Mouse (Mus musculus): Measurements from ENCODE around the gene Mettl14. TPM values are rescaled to one million over a fixed set of nuclear protein-coding genes. Genes with fewer than 3 reads are reported as not detected.
"Not testable (repeated sequence)": the region's sequence is repeated elsewhere in the genome, so short reads cannot be mapped to it uniquely, and the experiment has no call there.

Gene Mettl14
- polyA plus RNA-seq, 1 experiment from 2014 or later: 24.6 TPM

DNA sequence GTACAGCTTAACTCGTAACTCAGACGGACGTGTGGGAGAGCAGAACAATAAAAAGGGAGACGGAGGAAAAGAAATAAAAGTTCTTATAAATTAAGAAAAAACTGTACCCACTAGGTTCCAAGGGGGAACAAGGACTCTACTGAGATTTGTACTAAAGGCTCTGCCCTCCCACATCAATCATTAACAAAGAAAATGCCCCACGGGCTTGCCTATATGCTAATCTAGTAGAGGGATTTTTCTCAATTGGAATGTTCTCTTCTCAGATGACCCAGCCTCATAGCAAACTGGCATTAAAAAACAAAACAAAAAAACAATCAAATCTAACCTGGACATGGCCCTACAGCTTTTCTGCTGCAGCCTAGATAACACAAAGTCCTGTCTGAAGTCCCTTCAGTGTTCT lies 9.7 kb upstream of the Mettl14 start:
- H3K9me3 ChIP-seq: no peaks in the 10 kb centered on the region
- H3K27me3 ChIP-seq: no peaks in the 10 kb centered on the region
- no peak for ATAC-seq (ENCODE audit: insufficient number of reproducible peaks, low FRiP score, low TSS enrichment, low read depth)
- no peak overlapping the region for H3K27ac ChIP-seq
- no peak overlapping the region for H3K9ac ChIP-seq
- WGBS: 51% methylated on average over 5 of the region's 5 CpGs
- H3K4me1 ChIP-seq: no peaks in the 10 kb centered on the region
- no peak overlapping the region for H3K4me2 ChIP-seq
- no peak overlapping the region for H3K4me3 ChIP-seq
- H3K36me3 ChIP-seq: no peaks in the 10 kb centered on the region

- ATAC-seq (ENCODE audit: insufficient number of reproducible peaks, low FRiP score, low TSS enrichment, low read depth): no peak
- WGBS: 76% methylated on average over 4 of the region's 4 CpGs
- no peaks in the 10 kb centered on the region for H3K4me1 ChIP-seq
- H3K9ac ChIP-seq: no peak overlapping the region
- no peak overlapping the region for H3K27ac ChIP-seq
- H3K4me3 ChIP-seq: no peak overlapping the region
- no peaks in the 10 kb centered on the region for H3K9me3 ChIP-seq
- no peaks in the 10 kb centered on the region for H3K36me3 ChIP-seq
- peaks cover 4% of the 10 kb centered on the region; the same call in 1 of the 2 replicates for H3K27me3 ChIP-seq
- H3K4me2 ChIP-seq: no peak overlapping the region
Observed at GRCm38 (mm10) chr3:123391180-123391579, 5.3 kb upstream of the Mettl14 start.

DNA sequence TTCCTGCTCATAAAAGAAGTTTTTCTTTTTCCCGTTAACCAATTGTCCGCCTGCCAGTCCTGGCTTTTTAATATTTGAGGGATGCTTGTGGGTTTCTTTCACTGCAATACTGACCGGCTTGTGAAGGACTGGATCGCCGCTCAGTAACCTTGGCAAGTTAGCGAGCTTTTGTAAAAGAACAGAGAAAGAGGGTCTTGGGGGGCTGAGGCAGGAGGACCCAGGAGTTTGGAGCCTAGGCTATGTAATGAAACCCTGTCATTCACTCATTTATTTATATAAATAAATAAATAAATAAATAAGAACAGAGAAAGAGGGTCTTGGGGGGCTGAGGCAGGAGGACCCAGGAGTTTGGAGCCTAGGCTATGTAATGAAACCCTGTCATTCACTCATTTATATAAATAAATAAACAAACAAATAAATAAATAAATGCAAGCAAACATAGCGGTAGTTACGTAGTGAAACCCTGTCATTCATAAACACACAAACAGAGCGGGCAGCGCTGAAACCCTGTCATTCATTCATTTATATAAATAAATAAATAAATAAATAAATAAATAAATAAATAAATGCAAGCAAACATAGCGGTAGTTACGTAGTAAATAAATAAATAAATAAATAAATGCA lies 361 bp upstream of the Mettl14 start:
- H3K4me3 ChIP-seq: peak overlapping the region; percentile 79
- WGBS: 20% methylated on average over 12 of the region's 12 CpGs
- H3K4me1 ChIP-seq; H3K27me3 ChIP-seq; ATAC-seq (ENCODE audit: insufficient number of reproducible peaks, low FRiP score, low TSS enrichment, low read depth); H3K36me3 ChIP-seq; H3K9me3 ChIP-seq: not testable (repeated sequence)
- peak overlapping the region; percentile 33; the same call in 1 of the 2 replicates for H3K9ac ChIP-seq
- H3K4me2 ChIP-seq: peak overlapping the region; percentile 55
- peak overlapping the region; percentile 92 for H3K27ac ChIP-seq

- WGBS: 10% methylated on average over 6 of the region's 6 CpGs
- ATAC-seq (ENCODE audit: insufficient number of reproducible peaks, low FRiP score, low TSS enrichment, low read depth): no peak
- no peaks in the 10 kb centered on the region for H3K9me3 ChIP-seq
- H3K27ac ChIP-seq: peak overlapping the region; percentile 92
- peaks cover 5% of the 10 kb centered on the region; the same call in 1 of the 2 replicates for H3K4me1 ChIP-seq
- peak overlapping the region; percentile 50 for H3K9ac ChIP-seq
- peaks cover 4% of the 10 kb centered on the region; the same call in 1 of the 2 replicates for H3K27me3 ChIP-seq
- H3K36me3 ChIP-seq: peaks cover 7% of the 10 kb centered on the region
- peak overlapping the region; percentile 79 for H3K4me3 ChIP-seq
- H3K4me2 ChIP-seq: peak overlapping the region; percentile 57
Observed at GRCm38 (mm10) chr3:123385118-123385485, 806 bp downstream of the Mettl14 start.

- peaks cover 5% of the 10 kb centered on the region; the same call in 1 of the 2 replicates for H3K4me1 ChIP-seq
- no peak for ATAC-seq (ENCODE audit: insufficient number of reproducible peaks, low FRiP score, low TSS enrichment, low read depth)
- H3K9ac ChIP-seq: no peak overlapping the region
Observed at GRCm38 (mm10) chr3:123384435-123384834, 1.5 kb downstream of the Mettl14 start.

DNA sequence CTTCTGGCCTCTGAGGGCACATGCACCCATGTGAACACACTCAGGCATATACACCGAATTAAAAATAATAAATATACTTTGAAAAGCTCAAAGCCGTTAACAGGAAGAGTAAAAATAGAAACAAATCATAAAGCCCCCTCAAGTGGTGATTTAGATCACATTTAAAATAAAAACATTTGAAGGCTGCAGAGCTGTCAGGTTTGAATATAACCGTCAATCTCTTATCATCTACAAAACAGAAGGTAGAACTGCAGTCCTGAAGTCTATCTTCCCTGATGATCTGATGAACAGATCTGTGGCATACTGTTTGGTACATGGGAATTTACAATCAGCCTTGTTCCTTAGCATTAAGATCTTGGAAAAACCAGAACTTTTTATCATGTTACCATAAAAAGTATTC lies 9.3 kb downstream of the Mettl14 start:
- Histone ChIP-seq H3K4me3 (no peak overlapping the region), H3K27me3 (no peaks in the 10 kb centered on the region), H3K9me3 (no peaks in the 10 kb centered on the region), H3K9ac (no peak overlapping the region), H3K36me3 (peaks cover 31% of the 10 kb centered on the region), H3K4me2 (no peak overlapping the region), H3K27ac (no peak overlapping the region), H3K4me1 (peaks cover 3% of the 10 kb centered on the region; the same call in 1 of the 2 replicates)
- 97% methylated on average over 3 of the region's 3 CpGs for WGBS
- no peak for ATAC-seq (ENCODE audit: insufficient number of reproducible peaks, low FRiP score, low TSS enrichment, low read depth)

More at GRCm38 (mm10) chr3:123384435-123384834, 1.5 kb downstream of the Mettl14 start:
- peaks cover 4% of the 10 kb centered on the region; the same call in 1 of the 2 replicates for H3K27me3 ChIP-seq
- peaks cover 11% of the 10 kb centered on the region for H3K36me3 ChIP-seq
- H3K4me2 ChIP-seq: 0 out of 2 replicates have a peak overlapping the region, but pooled peaks have one; percentile 57
- H3K4me3 ChIP-seq: no peak overlapping the region
- no peaks in the 10 kb centered on the region for H3K9me3 ChIP-seq
- H3K27ac ChIP-seq: no peak overlapping the region
- 90% methylated on average over 7 of the region's 7 CpGs for WGBS

GRCm38 (mm10) chr3:123371766-123372535 lies 14.0 kb downstream of the Mettl14 start:
- ATAC-seq (ENCODE audit: insufficient number of reproducible peaks, low FRiP score, low TSS enrichment, low read depth): no peak
- H3K4me2 ChIP-seq: no peak overlapping the region
- H3K4me3 ChIP-seq: no peak overlapping the region
- H3K4me1 ChIP-seq: peaks cover 3% of the 10 kb centered on the region; the same call in 1 of the 2 replicates
- H3K27ac ChIP-seq: no peak overlapping the region
- H3K9ac ChIP-seq: no peak overlapping the region
- H3K27me3 ChIP-seq: no peaks in the 10 kb centered on the region
- WGBS: 32% methylated on average over 11 of the region's 11 CpGs
- no peaks in the 10 kb centered on the region for H3K9me3 ChIP-seq
- H3K36me3 ChIP-seq: peaks cover 37% of the 10 kb centered on the region

GRCm38 (mm10) chr3:123370927-123371326 lies 15.0 kb downstream of the Mettl14 start:
- Histone ChIP-seq H3K4me2 (no peak overlapping the region), H3K27me3 (no peaks in the 10 kb centered on the region), H3K36me3 (peaks cover 45% of the 10 kb centered on the region), H3K4me3 (no peak overlapping the region), H3K9me3 (no peaks in the 10 kb centered on the region), H3K27ac (no peak overlapping the region), H3K4me1 (peaks cover 3% of the 10 kb centered on the region; the same call in 1 of the 2 replicates), H3K9ac (no peak overlapping the region)
- WGBS: 94% methylated on average over 5 of the region's 5 CpGs
- no peak for ATAC-seq (ENCODE audit: insufficient number of reproducible peaks, low FRiP score, low TSS enrichment, low read depth)

DNA sequence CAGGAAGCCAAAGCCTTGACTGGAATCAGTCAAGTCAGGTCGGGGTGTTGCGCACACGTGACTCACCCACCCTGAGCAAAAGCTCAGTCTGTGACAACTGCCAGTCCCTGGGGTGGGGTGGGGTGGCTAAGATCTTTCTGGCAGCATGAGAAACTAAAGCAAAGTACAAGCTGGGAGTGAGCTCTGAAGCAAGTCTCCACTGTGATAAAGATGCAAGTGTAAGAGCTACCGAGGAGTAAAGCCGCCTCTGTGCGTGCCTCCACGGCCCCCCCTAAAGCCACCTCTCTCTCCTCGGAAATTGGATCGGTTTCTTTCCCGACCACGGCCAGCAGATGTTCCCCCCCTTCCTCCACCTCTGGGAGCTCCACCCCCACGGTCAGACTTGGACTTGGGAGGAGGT lies 16.7 kb downstream of the Mettl14 start:
- Histone ChIP-seq H3K27ac (no peak overlapping the region), H3K9ac (no peak overlapping the region), H3K27me3 (no peaks in the 10 kb centered on the region), H3K4me1 (peaks cover 3% of the 10 kb centered on the region; the same call in 1 of the 2 replicates), H3K4me3 (no peak overlapping the region), H3K4me2 (no peak overlapping the region), H3K36me3 (peaks cover 45% of the 10 kb centered on the region), H3K9me3 (no peaks in the 10 kb centered on the region)
- no peak for ATAC-seq (ENCODE audit: insufficient number of reproducible peaks, low FRiP score, low TSS enrichment, low read depth)
- WGBS: 71% methylated on average over 12 of the region's 12 CpGs

GRCm38 (mm10) chr3:123366820-123367219 lies 19.1 kb downstream of the Mettl14 start:
- H3K9ac ChIP-seq; H3K27me3 ChIP-seq; H3K4me2 ChIP-seq; H3K4me3 ChIP-seq; H3K9me3 ChIP-seq; H3K27ac ChIP-seq; H3K4me1 ChIP-seq; ATAC-seq (ENCODE audit: insufficient number of reproducible peaks, low FRiP score, low TSS enrichment, low read depth): not testable (repeated sequence)
- 85% methylated on average over 2 of the region's 2 CpGs for WGBS
- peaks cover 64% of the 10 kb centered on the region for H3K36me3 ChIP-seq

DNA sequence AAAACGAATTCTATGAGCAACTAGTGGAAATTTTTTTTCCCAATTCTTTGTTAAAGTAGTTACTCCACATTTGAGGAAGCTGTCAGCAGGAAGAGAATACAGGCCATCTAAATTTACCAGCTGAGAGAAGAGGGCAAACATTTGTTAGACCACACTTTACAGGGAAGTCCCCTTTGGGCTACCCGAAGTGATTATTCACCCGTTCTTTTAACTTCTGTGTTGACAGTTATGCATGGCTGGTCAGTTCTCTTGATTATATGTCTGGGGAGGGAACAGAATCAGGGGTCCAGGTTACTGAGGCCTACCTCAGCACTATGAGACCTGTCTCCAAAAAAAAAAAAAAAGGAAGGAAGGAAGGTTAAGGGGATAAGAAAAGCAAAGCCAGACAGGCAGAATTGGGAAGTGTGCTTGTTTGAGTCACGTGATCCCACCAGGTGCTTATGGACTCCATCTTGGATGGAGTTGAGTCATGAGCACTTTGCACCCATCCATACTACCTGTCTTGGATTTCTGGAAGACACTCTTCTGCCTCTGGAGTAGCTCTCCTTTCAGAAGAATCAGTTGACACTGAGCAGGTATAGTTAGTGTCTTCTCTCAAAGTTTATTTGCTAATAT lies 29.4 kb downstream of the Mettl14 start:
- Histone ChIP-seq H3K4me2 (no peak overlapping the region), H3K4me1 (no peaks in the 10 kb centered on the region), H3K36me3 (peaks cover 82% of the 10 kb centered on the region), H3K4me3 (no peak overlapping the region), H3K9me3 (no peaks in the 10 kb centered on the region), H3K27ac (no peak overlapping the region), H3K27me3 (no peaks in the 10 kb centered on the region), H3K9ac (no peak overlapping the region)
- no peak for ATAC-seq (ENCODE audit: insufficient number of reproducible peaks, low FRiP score, low TSS enrichment, low read depth)
- WGBS: 78% methylated on average over 4 of the region's 4 CpGs

- Histone ChIP-seq H3K27ac (no peak overlapping the region), H3K4me2 (no peak overlapping the region), H3K36me3 (peaks cover 84% of the 10 kb centered on the region), H3K27me3 (no peaks in the 10 kb centered on the region), H3K9me3 (no peaks in the 10 kb centered on the region), H3K4me3 (no peak overlapping the region), H3K4me1 (no peaks in the 10 kb centered on the region), H3K9ac (no peak overlapping the region)
- no peak for ATAC-seq (ENCODE audit: insufficient number of reproducible peaks, low FRiP score, low TSS enrichment, low read depth)
- 86% methylated on average over 9 of the region's 9 CpGs for WGBS
Observed at GRCm38 (mm10) chr3:123354388-123354787, 31.5 kb downstream of the Mettl14 start.
